Mouse (Mus musculus): Measurements from ENCODE around the gene Otulin. TPM values are rescaled to one million over a fixed set of nuclear protein-coding genes. Genes with fewer than 3 reads are reported as not detected.

Gene Otulin
- total and polyA plus RNA-seq, 3 experiments = 33.8 to 40.3 (median 37.4) TPM

GRCm38 (mm10) chr15:27586093-27586480 is 44.4 kb downstream of the Otulin start:
- no peak for DNase-seq (ENCODE audit: low spot score)
- Histone ChIP-seq H3K36me3 (replicated peaks) (peaks cover 99% of the 10 kb centered on the region), H3K4me1 (ENCODE audit: insufficient read depth, low read depth, low read length) (peaks cover 9% of the 10 kb centered on the region), H3K4me3 (ENCODE audit: low read depth, low read length) (no peak overlapping the region), H3K9me3 (replicated peaks) (no peaks in the 10 kb centered on the region), H3K27me3 (ENCODE audit: insufficient read depth, low read length) (no peaks in the 10 kb centered on the region)
- TF ChIP-seq CTCF (IDR thresholded peaks at IDR 0.05; ENCODE audit: low read depth, low read length) = no peak
- no peak for TF ChIP-seq POLR2AphosphoS5 (IDR thresholded peaks at IDR 0.05; ENCODE audit: insufficient replicate concordance, low read depth, low read length)
- TF ChIP-seq GATA1 (IDR thresholded peaks at IDR 0.05; ENCODE audit: borderline replicate concordance, low read length) = no peak
- no peak for TF ChIP-seq GATA2 (IDR thresholded peaks at IDR 0.05; ENCODE audit: borderline replicate concordance, low read depth, low read length)
- TF ChIP-seq TAL1 (conservative IDR thresholded peaks at IDR 0.05; ENCODE audit: low read depth, low read length) = no peak
- ATAC-seq (ENCODE audit: extremely low read depth, insufficient number of reproducible peaks, low FRiP score, poor library complexity, severe bottlenecking) = no peak

- H3K4me3 ChIP-seq (ENCODE audit: low read depth, low read length) = no peak overlapping the region
- no peaks in the 10 kb centered on the region for H3K9me3 ChIP-seq (replicated peaks)
- peaks cover 6% of the 10 kb centered on the region for H3K4me1 ChIP-seq (ENCODE audit: insufficient read depth, low read depth, low read length)
- TF ChIP-seq CTCF (IDR thresholded peaks at IDR 0.05; ENCODE audit: low read depth, low read length) = no peak
- TF ChIP-seq GATA2 (IDR thresholded peaks at IDR 0.05; ENCODE audit: borderline replicate concordance, low read depth, low read length) = no peak
- no peak for TF ChIP-seq GATA1 (IDR thresholded peaks at IDR 0.05; ENCODE audit: borderline replicate concordance, low read length)
- no peak for TF ChIP-seq POLR2AphosphoS5 (IDR thresholded peaks at IDR 0.05; ENCODE audit: insufficient replicate concordance, low read depth, low read length)
- no peak for TF ChIP-seq TAL1 (conservative IDR thresholded peaks at IDR 0.05; ENCODE audit: low read depth, low read length)
- peaks cover 99% of the 10 kb centered on the region for H3K36me3 ChIP-seq (replicated peaks)
- DNase-seq (ENCODE audit: low spot score) (no peak), ATAC-seq (ENCODE audit: extremely low read depth, insufficient number of reproducible peaks, low FRiP score, poor library complexity, severe bottlenecking) (no peak)
- no peaks in the 10 kb centered on the region for H3K27me3 ChIP-seq (ENCODE audit: insufficient read depth, low read length)
Measured at GRCm38 (mm10) chr15:27585466-27586092, 44.9 kb downstream of the Otulin start.

GRCm38 (mm10) chr15:27583620-27584019 is 46.9 kb downstream of the Otulin start:
- no peak for DNase-seq (ENCODE audit: low spot score)
- no peaks in the 10 kb centered on the region for H3K27me3 ChIP-seq (ENCODE audit: insufficient read depth, low read length)
- 0 out of 2 replicates have a peak, but pooled peaks cover 8% of the 10 kb centered on the region for H3K4me1 ChIP-seq (ENCODE audit: insufficient read depth, low read depth, low read length)
- H3K36me3 ChIP-seq (replicated peaks) = peaks cover 99% of the 10 kb centered on the region
- no peak for TF ChIP-seq TAL1 (conservative IDR thresholded peaks at IDR 0.05; ENCODE audit: low read depth, low read length)
- no peak for TF ChIP-seq GATA1 (IDR thresholded peaks at IDR 0.05; ENCODE audit: borderline replicate concordance, low read length)
- TF ChIP-seq GATA2 (IDR thresholded peaks at IDR 0.05; ENCODE audit: borderline replicate concordance, low read depth, low read length) = no peak
- no peak for TF ChIP-seq CTCF (IDR thresholded peaks at IDR 0.05; ENCODE audit: low read depth, low read length)
- no peak for TF ChIP-seq POLR2AphosphoS5 (IDR thresholded peaks at IDR 0.05; ENCODE audit: insufficient replicate concordance, low read depth, low read length)
- H3K4me3 ChIP-seq (ENCODE audit: low read depth, low read length) = no peak overlapping the region
- ATAC-seq (ENCODE audit: extremely low read depth, insufficient number of reproducible peaks, low FRiP score, poor library complexity, severe bottlenecking) = no peak
- no peaks in the 10 kb centered on the region for H3K9me3 ChIP-seq (replicated peaks)

GRCm38 (mm10) chr15:27583042-27583441 is 47.5 kb downstream of the Otulin start:
- Histone ChIP-seq H3K27me3 (ENCODE audit: insufficient read depth, low read length) (no peaks in the 10 kb centered on the region), H3K4me1 (ENCODE audit: insufficient read depth, low read depth, low read length) (peaks cover 13% of the 10 kb centered on the region), H3K9me3 (replicated peaks) (no peaks in the 10 kb centered on the region), H3K4me3 (ENCODE audit: low read depth, low read length) (no peak overlapping the region), H3K36me3 (replicated peaks) (peaks cover 99% of the 10 kb centered on the region)
- no peak for TF ChIP-seq CTCF (IDR thresholded peaks at IDR 0.05; ENCODE audit: low read depth, low read length)
- no peak for TF ChIP-seq GATA1 (IDR thresholded peaks at IDR 0.05; ENCODE audit: borderline replicate concordance, low read length)
- no peak for TF ChIP-seq GATA2 (IDR thresholded peaks at IDR 0.05; ENCODE audit: borderline replicate concordance, low read depth, low read length)
- no peak for TF ChIP-seq POLR2AphosphoS5 (IDR thresholded peaks at IDR 0.05; ENCODE audit: insufficient replicate concordance, low read depth, low read length)
- no peak for TF ChIP-seq TAL1 (conservative IDR thresholded peaks at IDR 0.05; ENCODE audit: low read depth, low read length)
- ATAC-seq (ENCODE audit: extremely low read depth, insufficient number of reproducible peaks, low FRiP score, poor library complexity, severe bottlenecking) (0 out of 2 replicates have a peak, but pooled peaks have one; percentile 29), DNase-seq (ENCODE audit: low spot score) (no peak)

- DNase-seq (ENCODE audit: low spot score) = no peak
Measured at GRCm38 (mm10) chr15:27582428-27582827, 48.1 kb downstream of the Otulin start.

GRCm38 (mm10) chr15:27581640-27582039 is 48.9 kb downstream of the Otulin start:
- no peak for DNase-seq (ENCODE audit: low spot score)
- ATAC-seq (ENCODE audit: extremely low read depth, insufficient number of reproducible peaks, low FRiP score, poor library complexity, severe bottlenecking) = no peak
- Histone ChIP-seq H3K4me1 (ENCODE audit: insufficient read depth, low read depth, low read length) (peaks cover 16% of the 10 kb centered on the region), H3K36me3 (replicated peaks) (peaks cover 98% of the 10 kb centered on the region), H3K27me3 (ENCODE audit: insufficient read depth, low read length) (no peaks in the 10 kb centered on the region), H3K4me3 (ENCODE audit: low read depth, low read length) (no peak overlapping the region), H3K9me3 (replicated peaks) (no peaks in the 10 kb centered on the region)
- TF ChIP-seq GATA1 (IDR thresholded peaks at IDR 0.05; ENCODE audit: borderline replicate concordance, low read length) = no peak
- no peak for TF ChIP-seq TAL1 (conservative IDR thresholded peaks at IDR 0.05; ENCODE audit: low read depth, low read length)
- no peak for TF ChIP-seq POLR2AphosphoS5 (IDR thresholded peaks at IDR 0.05; ENCODE audit: insufficient replicate concordance, low read depth, low read length)
- TF ChIP-seq GATA2 (IDR thresholded peaks at IDR 0.05; ENCODE audit: borderline replicate concordance, low read depth, low read length) = no peak
- TF ChIP-seq CTCF (IDR thresholded peaks at IDR 0.05; ENCODE audit: low read depth, low read length) = no peak

More at GRCm38 (mm10) chr15:27582428-27582827, 48.1 kb downstream of the Otulin start:
- Histone ChIP-seq H3K4me3 (ENCODE audit: low read depth, low read length) (no peak overlapping the region), H3K9me3 (replicated peaks) (no peaks in the 10 kb centered on the region), H3K27me3 (ENCODE audit: insufficient read depth, low read length) (no peaks in the 10 kb centered on the region), H3K36me3 (replicated peaks) (peaks cover 99% of the 10 kb centered on the region), H3K4me1 (ENCODE audit: insufficient read depth, low read depth, low read length) (peaks cover 16% of the 10 kb centered on the region)
- ATAC-seq (ENCODE audit: extremely low read depth, insufficient number of reproducible peaks, low FRiP score, poor library complexity, severe bottlenecking) = no peak
- no peak for TF ChIP-seq POLR2AphosphoS5 (IDR thresholded peaks at IDR 0.05; ENCODE audit: insufficient replicate concordance, low read depth, low read length)
- peak; percentile 7; the same call in 1 of the 2 replicates for TF ChIP-seq CTCF (IDR thresholded peaks at IDR 0.05; ENCODE audit: low read depth, low read length)

All from G1E (cell line).